In genomic region chr5:140814403-140814802, GRCm38 (mm10) we compare ENCODE assay signal across 14 mouse cellular contexts. TPM values are rescaled to one million over a fixed set of nuclear protein-coding genes. Genes with fewer than 3 reads are reported as not detected.
A peak's percentile ranks its signal among the peaks of the same experiment; 100 is the strongest.
DNase-seq lines count a peak whose midpoint lies in the region; ATAC-seq and TF ChIP-seq lines count a peak whose summit lies in the region.
"Had no signal": no experiment of that assay in that cellular context is flagged by ENCODE, and none has a peak within 500 bp of the region (broad histone marks: within the 10 kb centered on the region; RNA-seq: fewer than 3 reads in every experiment).

No protein-coding gene starts in this region.

- no peak for TF ChIP-seq CTCF in MEL (IDR thresholded peaks at IDR 0.05 in 2 of 3, conservative IDR thresholded peaks at IDR 0.05 in 1 of 3; ENCODE audit: control insufficient read depth in 1 of 3, insufficient read depth in 1 of 3, low read depth in 2 of 3, low read length in 3 of 3, poor library complexity in 1 of 3, severe bottlenecking in 1 of 3)

- no peak; the same call in 1 of the 2 replicates for ATAC-seq in lung, embryonic 15.5 days (ENCODE audit: borderline replicate concordance, extremely low read depth, low FRiP score, low TSS enrichment)
- peak; percentile 67 for ATAC-seq in granulocyte monocyte progenitor cell, adult 5-6 weeks (replicated peaks; ENCODE audit: poor library complexity, severe bottlenecking)
- ATAC-seq in monocyte, adult 5-6 weeks (replicated peaks; ENCODE audit: insufficient number of reproducible peaks, low FRiP score, low TSS enrichment, poor library complexity, severe bottlenecking), result 0 out of 2 replicates have a peak, but pooled peaks have one; percentile 41
- ATAC-seq in forebrain, embryonic 15.5 days (replicated peaks), result no peak

- 0 out of 2 replicates have a peak overlapping the region, but pooled peaks have one; percentile 56 for H3K27ac ChIP-seq in lung, embryonic 15.5 days
- peak overlapping the region; percentile 89 for H3K27ac ChIP-seq in MEL (ENCODE audit: control insufficient read depth, low read depth, low read length)
- H3K27ac ChIP-seq in forebrain, embryonic 15.5 days (replicated peaks), result no peak overlapping the region

- DNase-seq in lung, postnatal 4 days, result no peak
- peak; percentile 74 for DNase-seq in MEL (ENCODE audit: low read depth, low spot score)
- no peak for DNase-seq in T-cell, adult 2 months (ENCODE audit: low spot score)
- DNase-seq: adrenal gland, postnatal 25 days; cerebellum, postnatal 36 days; gastrocnemius, postnatal 25 days; kidney, adult 9 months had no signal

- H3K79me2 ChIP-seq in MEL (ENCODE audit: control insufficient read depth, insufficient read depth, low read length, poor library complexity), result peaks cover 5% of the 10 kb centered on the region; the same call in 1 of the 2 replicates

- no peaks in the 10 kb centered on the region for H3K27me3 ChIP-seq in lung, embryonic 15.5 days
- H3K27me3 ChIP-seq in MEL (ENCODE audit: control insufficient read depth in 1 of 2, insufficient read depth in 2 of 2, low read length in 2 of 2), result no peaks in the 10 kb centered on the region
- no peaks in the 10 kb centered on the region for H3K27me3 ChIP-seq in forebrain, embryonic 15.5 days
- H3K27me3 ChIP-seq: embryonic facial prominence, embryonic 15.5 days; hindbrain, embryonic 15.5 days; limb, embryonic 15.5 days had no signal

- no peaks in the 10 kb centered on the region for H3K36me3 ChIP-seq in lung, embryonic 15.5 days
- peaks cover 0 to 23% of the 10 kb centered on the region in 2 experiments; a peak in 2 of 4 replicates for H3K36me3 ChIP-seq in MEL (ENCODE audit: control insufficient read depth in 1 of 2, insufficient read depth in 2 of 2, low read length in 2 of 2)
- H3K36me3 ChIP-seq in forebrain, embryonic 15.5 days, result no peaks in the 10 kb centered on the region
- H3K36me3 ChIP-seq: embryonic facial prominence, embryonic 15.5 days; hindbrain, embryonic 15.5 days; limb, embryonic 15.5 days had no signal

- peak in 1 of 2 experiments; percentile 34; a peak in 2 of 4 replicates for TF ChIP-seq EP300 in MEL (IDR thresholded peaks at IDR 0.05; ENCODE audit: low read depth in 1 of 2, low read length in 2 of 2)

- WGBS in lung, embryonic 15.5 days, result 83% methylated on average over 5 of the region's 5 CpGs
- 64% methylated on average over 5 of the region's 5 CpGs for WGBS in forebrain, embryonic 15.5 days

- no peak overlapping the region for H3K4me3 ChIP-seq in lung, embryonic 15.5 days
- no peak overlapping the region for H3K4me3 ChIP-seq in MEL (ENCODE audit: control insufficient read depth in 1 of 2, insufficient read depth in 1 of 2, low read depth in 2 of 2, low read length in 2 of 2)
- no peak overlapping the region for H3K4me3 ChIP-seq in forebrain, embryonic 15.5 days
- H3K4me3 ChIP-seq: embryonic facial prominence, embryonic 15.5 days; hindbrain, embryonic 15.5 days; limb, embryonic 15.5 days had no signal

- H3K4me1 ChIP-seq in lung, embryonic 15.5 days, result peaks cover 72% of the 10 kb centered on the region
- H3K4me1 ChIP-seq in MEL (ENCODE audit: control insufficient read depth in 1 of 2, insufficient read depth in 2 of 2, low read length in 2 of 2), result peaks cover 13 to 29% of the 10 kb centered on the region in 2 experiments
- peaks cover 62% of the 10 kb centered on the region for H3K4me1 ChIP-seq in forebrain, embryonic 15.5 days

- no peak for TF ChIP-seq RAD21 in MEL (IDR thresholded peaks at IDR 0.05; ENCODE audit: low read depth, low read length)

- TF ChIP-seq POLR2A in MEL (IDR thresholded peaks at IDR 0.05; ENCODE audit: control insufficient read depth in 1 of 2, insufficient read depth in 1 of 2, low read depth in 1 of 2, low read length in 2 of 2, poor library complexity in 1 of 2), result no peak

- H3K9ac ChIP-seq in lung, embryonic 15.5 days, result no peak overlapping the region
- H3K9ac ChIP-seq in MEL (ENCODE audit: control insufficient read depth, low read depth, low read length, poor library complexity, severe bottlenecking), result peak overlapping the region; percentile 47
- no peak overlapping the region for H3K9ac ChIP-seq in forebrain, embryonic 15.5 days (replicated peaks)
- H3K9ac ChIP-seq: embryonic facial prominence, embryonic 15.5 days; hindbrain, embryonic 15.5 days; limb, embryonic 15.5 days had no signal

- no peaks in the 10 kb centered on the region for H3K9me3 ChIP-seq in lung, embryonic 15.5 days
- H3K9me3 ChIP-seq in MEL (replicated peaks; ENCODE audit: insufficient read depth, low read length), result no peaks in the 10 kb centered on the region
- H3K9me3 ChIP-seq in forebrain, embryonic 15.5 days, result no peaks in the 10 kb centered on the region
- H3K9me3 ChIP-seq: embryonic facial prominence, embryonic 15.5 days; hindbrain, embryonic 15.5 days; limb, embryonic 15.5 days had no signal

- H3K4me2 ChIP-seq in lung, embryonic 15.5 days, result no peak overlapping the region
- no peak overlapping the region for H3K4me2 ChIP-seq in forebrain, embryonic 15.5 days (replicated peaks)
- H3K4me2 ChIP-seq: embryonic facial prominence, embryonic 15.5 days; limb, embryonic 15.5 days had no signal

TF ChIP-seq in MEL, 35 proteins besides CTCF, POLR2A, EP300 and RAD21:
- TF ChIP-seq E2F4 (IDR thresholded peaks at IDR 0.05; ENCODE audit: borderline replicate concordance, low read depth, low read length) (no peak), GATA1 (IDR thresholded peaks at IDR 0.05; ENCODE audit: low read depth, low read length) (no peak), RCOR1 (IDR thresholded peaks at IDR 0.05; ENCODE audit: low read depth, low read length) (no peak), USF1 (IDR thresholded peaks at IDR 0.05; ENCODE audit: low read depth, low read length) (no peak), ZNF384 (IDR thresholded peaks at IDR 0.05; ENCODE audit: low read depth, low read length) (peak; percentile 95), TCF12 (IDR thresholded peaks at IDR 0.05; ENCODE audit: low read depth, low read length) (no peak), UBTF (IDR thresholded peaks at IDR 0.05; ENCODE audit: borderline replicate concordance, insufficient read depth, low read depth, low read length) (no peak), ZKSCAN1 (IDR thresholded peaks at IDR 0.05; ENCODE audit: low read depth, low read length) (no peak), CHD2 (IDR thresholded peaks at IDR 0.05; ENCODE audit: low read length) (peak; percentile 81), CHD1 (IDR thresholded peaks at IDR 0.05; ENCODE audit: low read depth, low read length) (no peak), JUND (IDR thresholded peaks at IDR 0.05; ENCODE audit: low read depth, low read length) (no peak), HCFC1 (IDR thresholded peaks at IDR 0.05; ENCODE audit: low read depth, low read length) (no peak), ETS1 (IDR thresholded peaks at IDR 0.05; ENCODE audit: low read depth, low read length) (peak; percentile 42; the same call in 1 of the 2 replicates), MYB (IDR thresholded peaks at IDR 0.05; ENCODE audit: low read depth, low read length) (no peak), ZMIZ1 (IDR thresholded peaks at IDR 0.05; ENCODE audit: low read depth, low read length) (no peak), MYC (IDR thresholded peaks at IDR 0.05; ENCODE audit: low read depth, low read length) (peak; percentile 80; the same call in 1 of the 2 replicates), USF2 (IDR thresholded peaks at IDR 0.05; ENCODE audit: borderline replicate concordance in 1 of 2, insufficient read depth in 1 of 2, low read depth in 1 of 2, low read length in 2 of 2) (no peak), MEF2A (IDR thresholded peaks at IDR 0.05; ENCODE audit: extremely low read depth, insufficient replicate concordance, low read depth, low read length, poor library complexity, severe bottlenecking) (no peak), TBP (IDR thresholded peaks at IDR 0.05; ENCODE audit: low read depth, low read length) (peak; percentile 3; the same call in 1 of the 2 replicates)

RNA-seq across cellular contexts. Expression of gene Gna12, which starts 15.8 kb away (rescaled TPM):
- polyA plus RNA-seq in lung, embryonic 15.5 days (2015; fragmentation: Nextera tagmentation; extraction: Ambion mirVana), result 50.9 and 59.9 TPM in 2 replicates
- total RNA-seq in MEL (2012; rRNA removed), result 36.7 and 46.0 TPM in 2 replicates
- 10 to 100 TPM in 1 of 2 experiments, not detected in 1; 55.2 TPM for polyA plus RNA-seq in MEL (2012; ENCODE audit: insufficient read depth in 1 of 2, insufficient read length in 2 of 2, low read depth in 1 of 2, low replicate concordance in 2 of 2, missing spikeins in 1 of 2)
- total RNA-seq in granulocyte monocyte progenitor cell, adult 5-6 weeks (2014; fragmentation: Nextera tagmentation), result 42.3 and 44.7 TPM in 2 replicates
- total RNA-seq in granulocyte monocyte progenitor cell, adult 5-6 weeks (2017), result 34.9 and 35.3 TPM in 2 replicates
- 10.1 to 11.7 TPM (median 10.6 TPM) in 3 replicates for total RNA-seq in monocyte, adult 5-6 weeks (2017)
- 26.3 and 65.4 TPM in 2 replicates for polyA plus RNA-seq in forebrain, embryonic 15.5 days (2015; fragmentation: Nextera tagmentation; extraction: Ambion mirVana)

Comparison
In these comparisons a context has a peak if more than half of its experiments do, and no peak if none do; other contexts are left out.
1. ATAC-seq: peak in granulocyte monocyte progenitor cell, adult 5-6 weeks (single experiment) and monocyte, adult 5-6 weeks (single experiment); none in lung, embryonic 15.5 days (single experiment) and forebrain, embryonic 15.5 days (single experiment).